Mouse (Mus musculus) testis, postnatal 14 days (tissue): ENCODE results near the gene Tmem8b.

Source experiments
- DNase-seq: peaks from one replicate; pipeline ENCODE4 v3.0.0; 2021; ENCODE audit warnings: low spot score

Gene Tmem8b

GRCm38 (mm10) chr4:43656339-43657109, 12.2 kb upstream of the Tmem8b start, which contains the start of gene Hint2:
Hint2 (minus strand) TSS chr4:43656466.
- peak; percentile 95 for DNase-seq

- DNase-seq: no peak
Measured at GRCm38 (mm10) chr4:43657146-43657545, 11.6 kb upstream of the Tmem8b start.

GRCm38 (mm10) chr4:43666412-43666811, 2.4 kb upstream of the Tmem8b start:
- no peak for DNase-seq

GRCm38 (mm10) chr4:43669428-43669794, 640 bp downstream of the Tmem8b start:
- DNase-seq: peak; percentile 82

- peak; percentile 81 for DNase-seq
Measured at GRCm38 (mm10) chr4:43672070-43672469, 3.3 kb downstream of the Tmem8b start.

- no peak for DNase-seq
Measured at GRCm38 (mm10) chr4:43673703-43674102, 4.9 kb downstream of the Tmem8b start.

DNA sequence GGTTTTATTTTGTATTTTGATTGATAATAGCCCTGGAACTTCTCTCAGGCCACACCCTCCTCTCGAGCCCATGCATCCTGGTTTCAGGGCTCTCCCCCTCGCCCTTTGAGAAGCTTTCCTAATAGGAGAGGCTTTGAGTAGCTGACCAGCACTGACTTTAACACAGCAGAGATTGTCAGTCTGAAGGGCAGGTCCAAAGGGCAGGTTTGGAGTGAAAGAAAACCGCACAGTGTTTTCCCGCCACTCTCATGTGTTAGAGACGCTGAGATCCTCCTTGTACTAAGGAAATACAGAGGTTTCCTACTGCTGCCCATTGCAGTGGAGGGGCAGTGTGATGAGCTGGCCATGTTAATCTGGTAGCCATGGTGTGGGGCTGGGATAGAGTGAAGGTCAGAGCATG, 6.2 kb downstream of the Tmem8b start:
- no peak for DNase-seq

DNA sequence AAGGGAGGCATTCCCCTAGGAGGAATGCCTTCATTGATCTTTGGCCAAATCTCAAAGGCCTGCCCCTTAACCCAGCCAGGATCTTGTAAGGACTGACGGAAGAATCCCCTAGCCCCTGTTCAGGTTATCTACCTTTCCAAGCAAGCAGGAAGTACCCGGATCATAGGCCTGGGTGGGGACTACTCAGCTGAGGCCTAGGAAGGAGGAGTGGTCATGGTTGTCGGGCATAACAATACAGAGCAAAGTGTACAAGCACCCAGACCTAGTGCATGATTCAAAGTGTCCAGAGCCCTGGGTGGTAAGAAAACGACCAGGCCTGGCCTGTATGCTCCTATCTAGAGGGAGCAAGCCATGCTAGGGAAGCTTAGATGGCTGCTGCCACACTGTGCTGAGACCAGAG, 6.8 kb downstream of the Tmem8b start:
- no peak for DNase-seq

- no peak for DNase-seq
Measured at GRCm38 (mm10) chr4:43678541-43678940, 9.8 kb downstream of the Tmem8b start.

DNA sequence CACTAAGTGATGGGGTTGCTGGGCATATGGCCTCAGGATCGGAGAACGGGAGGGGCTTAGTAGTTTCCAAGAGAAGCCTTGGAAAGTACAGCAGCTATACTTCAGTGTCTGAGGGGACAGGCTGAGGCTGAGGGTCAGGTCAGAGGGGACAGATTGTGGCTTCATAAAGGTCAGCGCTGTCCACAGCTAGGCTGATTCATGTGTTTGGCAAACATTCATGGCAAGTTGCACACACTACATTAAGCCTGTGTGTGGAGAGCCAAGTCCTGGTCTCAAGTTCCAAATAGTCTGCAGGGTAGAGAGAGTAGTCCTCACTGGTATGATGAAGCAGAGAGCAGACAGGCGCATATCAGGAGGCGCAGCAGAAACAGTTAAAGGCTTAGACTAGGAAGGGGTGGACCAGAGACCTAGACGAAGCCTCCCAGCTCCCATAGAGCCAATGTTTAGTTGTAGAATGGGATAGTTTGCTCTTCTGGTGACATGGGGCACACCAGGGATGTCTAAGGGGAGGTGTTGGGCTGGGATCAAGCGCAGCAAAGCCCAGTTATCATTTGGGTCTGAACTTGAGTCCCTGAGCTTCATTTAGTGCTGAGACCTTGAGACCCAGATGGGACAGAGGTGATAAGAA, 10.8 kb downstream of the Tmem8b start:
- no peak for DNase-seq

DNA sequence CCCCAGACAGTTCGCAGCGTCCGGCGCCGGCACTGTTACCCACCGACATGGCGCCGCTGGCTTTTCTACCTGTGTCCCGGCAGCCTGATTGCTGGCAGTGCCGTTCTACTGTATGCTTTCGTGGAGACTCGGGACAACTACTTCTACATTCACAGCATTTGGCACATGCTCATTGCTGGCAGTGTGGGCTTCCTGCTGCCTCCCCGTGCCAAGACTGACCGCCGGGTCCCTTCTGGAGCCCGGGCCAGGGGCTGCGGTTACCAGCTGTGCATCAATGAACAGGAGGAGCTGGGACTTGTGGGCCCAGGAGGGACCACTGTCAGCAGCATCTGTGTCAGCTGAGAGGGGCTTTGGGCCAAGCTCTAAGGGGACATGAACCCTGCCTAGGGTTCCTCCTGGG, 21.2 kb downstream of the Tmem8b start:
- DNase-seq: no peak

GRCm38 (mm10) chr4:43691026-43691425, 22.3 kb downstream of the Tmem8b start:
- DNase-seq: no peak

- DNase-seq: no peak
Measured at GRCm38 (mm10) chr4:43693806-43694241, 25.1 kb downstream of the Tmem8b start.

DNA sequence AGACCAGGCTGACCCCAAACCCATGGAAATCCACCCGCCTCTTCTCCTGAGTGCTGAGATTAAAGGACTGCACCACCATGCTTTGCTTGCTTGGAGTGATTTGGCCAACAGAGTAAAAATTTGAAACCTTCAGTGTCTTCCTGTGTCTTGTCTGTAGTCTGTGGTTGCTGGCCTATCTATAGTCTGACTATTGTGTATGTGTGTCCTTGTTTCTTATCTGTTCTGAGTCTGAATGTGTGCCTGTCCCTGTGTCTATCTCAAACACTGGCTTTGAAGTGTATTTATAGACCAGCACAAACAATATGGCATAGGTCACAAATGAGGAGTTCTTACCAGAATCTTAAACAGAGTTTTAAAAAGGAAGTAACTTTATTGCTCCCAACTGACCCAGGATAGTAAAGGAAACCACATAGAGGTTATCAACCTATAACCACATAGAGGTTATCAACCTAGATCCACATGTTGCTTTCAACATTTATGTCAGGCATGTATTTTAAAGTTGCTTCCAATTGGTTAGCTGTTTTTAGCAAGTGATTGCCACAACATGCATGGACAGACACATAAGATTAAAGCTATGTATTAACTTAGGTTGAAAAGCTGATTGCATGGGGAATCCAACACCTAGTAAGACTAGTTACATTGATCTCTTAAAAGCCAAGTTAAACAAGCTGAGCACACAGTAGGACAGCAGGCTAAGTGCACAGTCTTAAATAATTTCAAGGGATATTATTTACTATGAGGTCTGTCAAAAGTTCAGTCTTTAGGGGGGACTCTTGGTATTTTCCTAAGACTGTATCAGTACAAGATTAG, 25.9 kb downstream of the Tmem8b start:
- DNase-seq: no peak

DNA sequence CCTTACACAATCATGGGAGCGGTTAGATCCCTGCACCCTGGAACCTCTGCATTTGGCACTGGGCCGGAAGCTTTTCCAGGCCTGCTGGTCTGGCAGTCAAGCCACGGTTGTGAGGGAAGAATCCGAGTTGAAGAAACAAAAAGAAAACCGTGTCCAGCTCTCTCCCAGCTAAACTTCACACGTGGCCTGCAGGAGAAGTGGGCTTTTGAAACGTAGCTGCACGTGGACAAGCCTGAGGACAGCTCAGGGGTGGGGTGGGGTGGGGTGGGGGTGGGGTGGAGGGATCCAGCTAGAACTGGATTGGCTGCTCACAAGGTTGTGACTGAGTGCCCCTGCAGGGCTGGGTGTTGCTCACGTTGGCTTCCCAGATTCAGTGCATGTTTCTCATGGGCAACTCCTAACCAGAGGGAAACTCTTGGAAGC, 26.5 kb downstream of the Tmem8b start:
- no peak for DNase-seq

GRCm38 (mm10) chr4:43696561-43696960, 27.8 kb downstream of the Tmem8b start:
- no peak for DNase-seq

GRCm38 (mm10) chr4:43700707-43701106, 31.9 kb downstream of the Tmem8b start, which contains the start of gene Olfr70:
Olfr70 (minus strand) TSS chr4:43700807.
- DNase-seq: no peak

GRCm38 (mm10) chr4:43703439-43703838, 34.7 kb downstream of the Tmem8b start:
- no peak for DNase-seq

- no peak for DNase-seq
Measured at GRCm38 (mm10) chr4:43703851-43704250, 35.1 kb downstream of the Tmem8b start.

DNA sequence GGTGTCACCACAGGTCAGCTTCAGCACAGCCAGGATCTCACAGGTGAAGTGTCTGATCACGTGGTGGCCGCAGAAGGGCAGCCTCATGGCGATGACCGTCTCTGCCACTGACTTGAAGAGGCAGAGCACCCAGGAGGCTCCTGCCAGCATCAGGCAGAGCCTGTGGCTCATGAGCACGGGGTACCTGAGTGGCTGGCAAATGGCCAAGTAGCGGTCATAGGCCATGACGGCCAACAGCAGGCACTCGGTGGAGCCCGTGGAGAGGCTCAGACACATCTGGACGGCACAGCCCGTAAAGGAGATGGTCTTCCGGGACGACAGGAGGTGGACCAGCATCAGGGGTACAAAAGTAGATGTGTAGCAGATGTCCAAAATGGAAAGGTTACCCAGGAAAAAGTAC, 37.2 kb downstream of the Tmem8b start:
- no peak for DNase-seq

GRCm38 (mm10) chr4:43709869-43710268, 41.1 kb downstream of the Tmem8b start, which contains the start of gene Olfr71:
Olfr71 (minus strand) TSS chr4:43710255.
- no peak for DNase-seq

DNA sequence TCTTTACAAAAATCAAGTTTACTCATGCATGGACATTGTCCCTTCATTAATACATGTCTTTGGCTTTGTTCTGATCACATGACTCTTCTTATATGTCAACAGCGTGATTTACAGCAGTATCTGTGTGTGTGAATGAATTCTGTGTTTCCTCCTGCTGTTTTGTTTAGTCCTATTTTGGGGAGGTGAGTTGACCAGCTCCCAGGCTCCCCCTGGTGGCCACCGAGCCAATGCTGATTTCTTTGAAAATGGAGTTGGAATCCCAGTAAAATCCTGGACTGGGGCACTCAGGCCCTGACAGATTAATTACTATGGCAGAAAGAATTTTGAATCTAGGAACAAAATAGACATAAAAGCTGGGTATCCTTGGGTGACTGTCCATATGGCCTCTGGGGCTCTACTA, 43.0 kb downstream of the Tmem8b start:
- DNase-seq: no peak
